In the genomic region with DNA sequence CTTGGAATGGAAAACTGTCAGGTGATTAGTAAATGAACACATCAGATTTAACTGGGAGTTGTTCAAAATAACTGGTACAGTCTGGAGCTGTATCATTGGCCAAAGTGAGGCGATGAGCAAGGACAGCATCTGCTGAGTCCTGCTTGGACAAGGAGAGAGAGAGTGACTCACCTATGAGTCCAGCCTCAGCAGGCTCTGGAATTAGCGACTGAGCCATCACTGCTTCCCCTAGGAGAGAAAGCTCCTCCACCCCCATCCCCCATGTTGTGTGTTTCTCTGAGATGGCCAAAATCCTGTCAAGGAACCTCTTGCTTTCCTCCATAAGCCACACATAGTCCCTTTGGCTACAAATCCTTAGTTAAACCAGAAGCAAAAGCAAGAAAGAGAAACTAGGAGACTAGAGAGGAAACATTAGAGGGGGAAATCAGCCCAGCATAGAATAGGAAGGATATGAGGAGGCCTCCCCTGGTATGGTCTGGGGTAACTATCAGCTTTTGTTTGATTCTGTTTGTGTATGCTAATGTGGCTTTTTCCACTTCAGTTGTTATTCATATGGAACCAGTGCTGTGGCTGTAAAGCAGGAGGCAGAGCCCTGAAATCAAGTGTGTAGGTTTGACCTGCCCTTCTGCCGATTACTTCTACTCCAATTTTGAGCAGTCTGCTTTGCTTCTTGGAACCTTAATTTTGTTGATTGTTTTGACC, we compare ENCODE assay signal across 10 mouse cellular contexts.
DNase-seq lines count a peak whose midpoint lies in the region; ATAC-seq and TF ChIP-seq lines count a peak whose summit lies in the region.
"Had no signal": no experiment of that assay in that cellular context is flagged by ENCODE, and none has a peak within 500 bp of the region (broad histone marks: within the 10 kb centered on the region; RNA-seq: fewer than 3 reads in every experiment).

No protein-coding gene starts in this region.

- CTCF ChIA-PET in Patski (lab: Charles Lee) = interaction anchor here (0.7 to 1.1 kb wide), 3 partner anchors 9 to 27 kb away, joined by 3 to 4 read pairs (median 3); no protein-coding TSS in a partner anchor

- TF ChIP-seq CTCF in Patski (IDR thresholded peaks at IDR 0.05) = no peak

- no peaks in the 10 kb centered on the region for H3K9me3 ChIP-seq in embryonic facial prominence, embryonic 13.5 days
- no peaks in the 10 kb centered on the region for H3K9me3 ChIP-seq in embryonic facial prominence, embryonic 10.5 days
- no peaks in the 10 kb centered on the region for H3K9me3 ChIP-seq in hindbrain, embryonic 11.5 days (ENCODE audit: control insufficient read depth, low read length)
- no peaks in the 10 kb centered on the region for H3K9me3 ChIP-seq in hindbrain, embryonic 16.5 days (ENCODE audit: control insufficient read depth, low read length)
- no peaks in the 10 kb centered on the region for H3K9me3 ChIP-seq in intestine, embryonic 15.5 days

- no peak overlapping the region for H3K9ac ChIP-seq in embryonic facial prominence, embryonic 13.5 days
- no peak overlapping the region for H3K9ac ChIP-seq in hindbrain, embryonic 11.5 days (ENCODE audit: low read depth, low read length)
- no peak overlapping the region for H3K9ac ChIP-seq in hindbrain, embryonic 16.5 days (ENCODE audit: low read depth, low read length)
- H3K9ac ChIP-seq in intestine, embryonic 15.5 days = no peak overlapping the region

- no peak overlapping the region for H3K27ac ChIP-seq in embryonic facial prominence, embryonic 13.5 days
- no peak overlapping the region for H3K27ac ChIP-seq in embryonic facial prominence, embryonic 10.5 days (replicated peaks)
- H3K27ac ChIP-seq in hindbrain, embryonic 11.5 days (ENCODE audit: low read depth, low read length) = no peak overlapping the region
- no peak overlapping the region for H3K27ac ChIP-seq in hindbrain, embryonic 16.5 days (ENCODE audit: low read depth, low read length)
- H3K27ac ChIP-seq in intestine, embryonic 15.5 days = no peak overlapping the region

- in situ Hi-C loops in Patski (cut with MboI; ENCODE audit: low pct_unique_long_range_greater_than_20kb) = no loop called here

- no peak overlapping the region for H3K4me2 ChIP-seq in embryonic facial prominence, embryonic 13.5 days
- no peak overlapping the region for H3K4me2 ChIP-seq in hindbrain, embryonic 11.5 days (replicated peaks; ENCODE audit: low read depth, low read length)
- no peak overlapping the region for H3K4me2 ChIP-seq in hindbrain, embryonic 16.5 days (ENCODE audit: low read length)
- no peak overlapping the region for H3K4me2 ChIP-seq in intestine, embryonic 15.5 days (replicated peaks)

- no peaks in the 10 kb centered on the region for H3K36me3 ChIP-seq in embryonic facial prominence, embryonic 13.5 days
- H3K36me3 ChIP-seq in embryonic facial prominence, embryonic 10.5 days (replicated peaks) = no peaks in the 10 kb centered on the region
- H3K36me3 ChIP-seq in hindbrain, embryonic 11.5 days (ENCODE audit: control insufficient read depth, insufficient read depth, low read length) = no peaks in the 10 kb centered on the region
- H3K36me3 ChIP-seq in hindbrain, embryonic 16.5 days (ENCODE audit: control insufficient read depth, insufficient read depth, low read length) = no peaks in the 10 kb centered on the region
- H3K36me3 ChIP-seq in intestine, embryonic 15.5 days = no peaks in the 10 kb centered on the region

- POLR2A ChIA-PET in Patski (lab: Charles Lee) = interaction anchor here (1.2 kb wide), 1 partner anchor 148 kb away, joined by 3 read pairs; a partner anchor contains a TSS

- no peaks in the 10 kb centered on the region for H3K4me1 ChIP-seq in embryonic facial prominence, embryonic 13.5 days
- no peaks in the 10 kb centered on the region for H3K4me1 ChIP-seq in embryonic facial prominence, embryonic 10.5 days
- H3K4me1 ChIP-seq in hindbrain, embryonic 11.5 days (replicated peaks; ENCODE audit: control insufficient read depth, insufficient read depth, low read length) = no peaks in the 10 kb centered on the region
- peaks cover 4% of the 10 kb centered on the region for H3K4me1 ChIP-seq in hindbrain, embryonic 16.5 days (ENCODE audit: control insufficient read depth, insufficient read depth, low read depth, low read length)
- H3K4me1 ChIP-seq in intestine, embryonic 15.5 days (replicated peaks) = no peaks in the 10 kb centered on the region

- H3K27me3 ChIP-seq in embryonic facial prominence, embryonic 13.5 days = no peaks in the 10 kb centered on the region
- H3K27me3 ChIP-seq in embryonic facial prominence, embryonic 10.5 days (replicated peaks; ENCODE audit: low read depth, poor library complexity, severe bottlenecking) = no peaks in the 10 kb centered on the region
- H3K27me3 ChIP-seq in hindbrain, embryonic 11.5 days (ENCODE audit: control insufficient read depth, insufficient read depth, low read length) = no peaks in the 10 kb centered on the region
- H3K27me3 ChIP-seq in hindbrain, embryonic 16.5 days (replicated peaks; ENCODE audit: control insufficient read depth, insufficient read depth, low read length) = no peaks in the 10 kb centered on the region
- H3K27me3 ChIP-seq in Patski = no peaks in the 10 kb centered on the region
- H3K27me3 ChIP-seq in intestine, embryonic 15.5 days (replicated peaks) = no peaks in the 10 kb centered on the region

- ATAC-seq in embryonic facial prominence, embryonic 13.5 days (ENCODE audit: insufficient number of reproducible peaks, insufficient read depth, low FRiP score, low TSS enrichment, low read depth) = 0 out of 2 replicates have a peak, but pooled peaks have one; percentile 15
- ATAC-seq in hindbrain, embryonic 11.5 days (ENCODE audit: low FRiP score) = peak; percentile 51
- ATAC-seq in hindbrain, embryonic 16.5 days = no peak
- ATAC-seq in Patski = peak; percentile 51
- no peak for ATAC-seq in intestine, embryonic 15.5 days

- 69% methylated on average over 3 of the region's 3 CpGs for WGBS in embryonic facial prominence, embryonic 13.5 days
- WGBS in embryonic facial prominence, embryonic 10.5 days = 65% methylated on average over 3 of the region's 3 CpGs
- 64% methylated on average over 3 of the region's 3 CpGs for WGBS in hindbrain, embryonic 11.5 days
- 60% methylated on average over 3 of the region's 3 CpGs for WGBS in hindbrain, embryonic 16.5 days
- 76% methylated on average over 3 of the region's 3 CpGs for WGBS in intestine, embryonic 15.5 days

- H3K4me3 ChIP-seq in embryonic facial prominence, embryonic 13.5 days = no peak overlapping the region
- no peak overlapping the region for H3K4me3 ChIP-seq in embryonic facial prominence, embryonic 10.5 days
- H3K4me3 ChIP-seq in hindbrain, embryonic 11.5 days (ENCODE audit: low read depth, low read length) = no peak overlapping the region
- no peak overlapping the region for H3K4me3 ChIP-seq in hindbrain, embryonic 16.5 days (ENCODE audit: low read length)
- no peak overlapping the region for H3K4me3 ChIP-seq in intestine, embryonic 15.5 days (replicated peaks)

- no peak for DNase-seq in embryonic facial prominence, embryonic 10.5 days (ENCODE audit: low spot score)
- DNase-seq in hindbrain, embryonic 11.5 days (ENCODE audit: low spot score) = no peak
- DNase-seq in Patski (ENCODE audit: low read depth, low spot score) = no peak
- peak; percentile 64 to 71 for DNase-seq in cerebellum, postnatal 36 days
- DNase-seq in kidney, postnatal 14 days = no peak
- DNase-seq: gastrocnemius, postnatal 14 days; lung, postnatal 4 days had no signal

Comparison
In these comparisons a context has a peak if more than half of its experiments do, and no peak if none do; other contexts are left out.
1. ATAC-seq: peak in embryonic facial prominence, embryonic 13.5 days (single experiment), hindbrain, embryonic 11.5 days (single experiment) and Patski (single experiment); none in hindbrain, embryonic 16.5 days (single experiment) and intestine, embryonic 15.5 days (single experiment).
2. DNase-seq: peak in cerebellum, postnatal 36 days (2 of 2); none in embryonic facial prominence, embryonic 10.5 days (single experiment), hindbrain, embryonic 11.5 days (single experiment), Patski (single experiment) and kidney, postnatal 14 days (single experiment).